Mouse (Mus musculus): ENCODE measurements around the gene Csf1.

Gene Csf1

DNA sequence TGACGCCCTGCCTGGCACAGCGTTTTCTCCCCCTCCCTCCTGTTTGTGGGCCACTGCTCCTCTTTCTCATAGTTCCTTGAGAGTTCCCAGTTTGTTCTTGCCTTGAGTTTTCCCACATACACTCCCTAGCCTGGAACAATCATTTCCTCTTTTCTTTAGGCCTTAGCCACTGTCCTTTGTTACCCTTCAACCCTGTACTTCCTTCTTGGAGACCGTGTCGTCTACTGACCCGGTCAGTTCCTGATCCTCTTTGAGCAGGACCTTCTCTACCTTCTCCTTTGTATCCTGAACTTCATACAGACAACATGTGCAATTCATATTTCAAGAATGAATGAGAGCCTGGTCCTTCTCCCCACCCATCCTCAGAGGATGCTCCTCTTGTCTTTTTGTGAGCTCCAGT is 21.0 kb upstream of the Csf1 start:
- DNase-seq (ENCODE audit: low spot score) = no peak

GRCm38 (mm10) chr3:107778016-107778415 is 17.7 kb upstream of the Csf1 start:
- no peak for DNase-seq (ENCODE audit: low spot score)

GRCm38 (mm10) chr3:107776295-107776694 is 16.0 kb upstream of the Csf1 start:
- no peak for DNase-seq (ENCODE audit: low spot score)

- no peak for DNase-seq (ENCODE audit: low spot score)
These were observed 15.5 kb upstream of the Csf1 start for GRCm38 (mm10) chr3:107775736-107776135.

- DNase-seq (ENCODE audit: low spot score) = no peak
These were observed 14.8 kb upstream of the Csf1 start for GRCm38 (mm10) chr3:107775056-107775455.

- no peak for DNase-seq (ENCODE audit: low spot score)
These were observed 12.6 kb upstream of the Csf1 start for GRCm38 (mm10) chr3:107772860-107773259.

DNA sequence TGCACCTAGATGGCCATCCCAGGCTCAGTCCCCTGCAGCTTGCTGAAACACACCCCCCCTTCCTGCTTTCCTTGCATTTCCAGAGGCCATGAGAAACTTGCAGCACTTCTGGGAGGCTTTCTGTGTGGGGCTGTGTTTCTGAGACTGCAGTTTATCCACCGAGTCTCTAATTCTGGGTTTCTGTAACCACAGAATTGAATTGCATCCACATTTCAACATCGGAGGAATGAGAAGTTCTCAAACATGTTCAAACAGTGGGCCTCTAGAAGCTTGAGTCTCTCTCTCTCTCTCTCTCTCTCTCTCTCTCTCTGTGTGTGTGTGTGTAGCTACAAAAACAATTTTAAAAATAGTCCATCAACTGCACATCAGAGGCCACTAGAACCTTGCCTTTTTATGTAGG is 9.4 kb upstream of the Csf1 start:
- no peak for DNase-seq (ENCODE audit: low spot score)

DNA sequence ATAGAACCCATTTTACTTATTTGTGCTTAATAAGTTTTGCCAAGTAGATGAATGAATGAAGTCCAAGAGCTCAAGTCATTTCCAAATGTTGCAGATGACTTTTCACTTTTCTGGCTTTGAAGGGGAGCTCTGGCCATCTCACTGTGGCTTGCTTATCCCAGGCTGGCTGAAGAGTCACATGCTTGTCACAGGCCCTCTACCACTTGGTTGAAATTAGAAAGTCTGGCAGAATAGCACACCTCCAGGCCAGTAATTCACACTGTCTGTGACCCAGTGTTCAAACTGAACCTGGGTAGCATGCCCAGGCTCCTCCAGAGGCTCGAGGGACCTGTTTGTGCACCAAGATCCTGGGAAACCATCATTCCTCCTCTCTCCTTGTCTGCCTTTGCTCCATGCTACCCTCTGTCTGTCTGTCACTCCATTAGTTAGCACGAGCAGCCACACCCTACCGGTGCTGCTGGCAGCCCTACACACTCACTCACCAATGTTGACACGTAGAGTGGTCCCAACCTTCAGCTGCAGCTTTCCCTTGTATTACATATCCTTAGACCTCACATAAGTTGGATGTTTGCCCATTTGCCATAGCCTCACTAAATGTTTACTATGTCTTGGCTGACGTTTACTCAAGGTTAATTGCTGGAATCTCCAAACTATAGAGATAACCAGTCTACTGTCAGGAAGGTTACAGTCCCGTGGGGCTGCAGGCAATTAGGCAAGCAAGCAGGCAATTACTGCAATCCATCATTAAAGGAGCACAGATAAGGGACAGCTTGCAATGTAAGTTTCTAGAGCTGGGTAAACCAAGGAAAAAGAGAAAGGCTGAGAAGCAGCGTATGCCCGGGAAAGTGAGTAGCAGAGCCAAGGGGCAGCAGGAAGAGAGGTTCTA is 8.1 kb upstream of the Csf1 start:
- no peak for DNase-seq (ENCODE audit: low spot score)

GRCm38 (mm10) chr3:107766804-107767203 is 6.5 kb upstream of the Csf1 start:
- no peak for DNase-seq (ENCODE audit: low spot score)

GRCm38 (mm10) chr3:107765979-107766378 is 5.7 kb upstream of the Csf1 start:
- no peak for DNase-seq (ENCODE audit: low spot score)

GRCm38 (mm10) chr3:107763552-107763951 is 3.3 kb upstream of the Csf1 start:
- DNase-seq (ENCODE audit: low spot score) = no peak

DNA sequence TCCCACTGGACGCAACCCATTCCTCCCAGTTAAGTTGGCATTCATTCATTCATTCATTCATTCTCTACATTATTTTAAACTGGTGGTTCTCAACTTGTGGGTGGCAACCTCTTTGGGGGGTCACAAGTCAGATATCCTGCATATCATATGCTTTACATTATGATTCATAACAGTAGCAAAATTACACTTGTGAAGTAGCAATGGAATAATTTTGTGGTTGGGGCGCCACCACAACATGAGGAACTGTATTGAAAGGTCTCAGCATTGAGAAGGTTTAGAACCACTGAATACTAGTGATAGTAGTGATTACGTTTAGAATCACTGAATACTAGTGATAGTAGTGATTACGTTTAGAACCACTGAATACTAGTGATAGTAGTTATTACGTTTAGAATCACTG is 1.2 kb upstream of the Csf1 start:
- DNase-seq (ENCODE audit: low spot score) = no peak

DNA sequence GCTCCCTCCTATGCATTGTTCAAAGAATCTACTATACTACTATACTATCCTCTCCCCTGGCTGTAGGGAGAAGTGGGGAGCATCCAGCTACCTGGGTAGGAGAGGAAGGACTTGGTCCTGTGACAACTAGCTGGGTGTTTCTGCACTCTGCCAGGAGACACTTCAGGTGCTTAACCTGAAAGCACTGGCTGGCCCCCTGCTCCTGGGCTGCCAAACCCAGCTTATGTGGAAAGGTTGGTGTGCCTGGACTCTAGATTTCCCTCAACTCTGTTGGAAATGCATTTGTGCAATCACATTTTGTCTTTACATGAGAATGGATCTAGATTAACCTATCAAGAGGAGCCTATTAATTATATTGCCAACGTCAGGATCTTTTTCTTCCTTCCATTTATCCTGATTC is 502 bp upstream of the Csf1 start:
- DNase-seq (ENCODE audit: low spot score) = no peak

DNA sequence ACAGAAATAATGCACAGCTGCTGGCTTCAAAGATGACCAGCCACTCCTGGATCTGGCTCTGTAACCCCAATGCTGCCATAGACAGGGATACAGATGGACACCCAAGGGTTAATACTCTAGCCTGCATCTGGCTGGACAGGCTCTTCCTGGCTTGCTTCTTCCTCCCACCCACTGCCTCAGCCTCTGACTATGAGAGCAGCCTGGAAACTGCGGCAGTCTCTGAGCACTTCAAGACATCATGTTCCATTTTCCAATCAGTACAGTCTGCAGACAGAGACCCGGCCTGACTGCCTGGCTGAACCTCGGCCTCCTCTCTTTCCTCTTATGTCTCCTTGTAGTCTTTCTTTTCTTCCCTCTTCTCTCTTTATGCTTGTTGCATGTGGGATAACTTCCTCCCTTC is 1.6 kb downstream of the Csf1 start:
- no peak for DNase-seq (ENCODE audit: low spot score)

DNA sequence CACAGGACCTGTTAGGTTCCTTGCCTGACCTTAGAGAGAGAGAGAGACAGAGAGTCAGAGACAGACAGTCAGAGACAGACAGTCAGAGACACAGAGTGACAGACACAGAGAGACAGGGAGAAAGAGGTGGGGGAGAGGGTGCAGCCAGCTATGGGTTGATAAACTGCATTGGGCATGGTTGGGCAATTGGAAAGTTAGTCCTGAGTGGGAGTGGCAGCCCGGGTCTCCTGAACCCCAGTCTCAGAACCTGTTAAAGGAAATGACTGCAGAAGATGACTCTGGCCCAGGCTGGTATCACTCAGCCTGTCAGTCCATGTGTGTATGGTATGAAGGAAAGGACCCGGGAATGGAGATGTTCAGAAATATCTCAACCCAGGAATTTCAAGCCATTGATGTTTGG is 2.1 kb downstream of the Csf1 start:
- no peak for DNase-seq (ENCODE audit: low spot score)

DNA sequence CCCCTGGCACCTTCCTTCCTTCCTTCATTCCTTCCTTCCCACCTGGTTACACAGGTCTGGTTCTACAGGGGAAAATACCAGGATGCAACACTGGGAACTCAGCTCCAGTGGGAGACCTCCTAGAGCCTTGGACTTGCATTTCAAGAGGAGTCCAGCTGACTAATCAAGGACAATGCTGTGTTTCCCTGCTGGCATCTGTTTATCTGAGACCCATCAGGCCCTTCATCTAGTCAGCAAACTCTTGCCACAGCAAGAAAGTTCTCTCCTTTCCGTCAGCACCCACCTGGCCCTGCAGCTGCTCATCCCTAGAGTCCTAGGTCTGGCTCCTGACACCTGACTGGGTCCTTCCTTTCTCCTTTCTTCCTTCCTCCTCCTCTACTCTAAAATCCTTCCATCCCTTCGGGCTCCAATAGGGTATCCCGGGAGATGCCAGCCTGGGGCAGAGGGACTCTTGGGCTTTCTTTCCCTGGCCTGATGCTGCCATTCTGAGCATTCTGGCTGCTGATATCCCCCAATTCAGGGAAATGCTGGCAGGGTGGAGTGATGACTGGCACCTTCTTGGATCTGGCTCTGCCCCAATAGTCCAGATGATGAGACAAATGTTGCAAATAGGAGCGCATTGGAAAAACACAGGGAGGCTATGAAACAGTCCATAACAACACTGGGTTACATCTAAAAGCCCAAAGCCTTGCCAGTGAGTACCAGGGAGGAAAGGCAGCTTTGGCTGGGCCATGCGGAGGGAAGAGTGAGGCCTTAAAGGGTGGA is 2.7 kb downstream of the Csf1 start:
- DNase-seq (ENCODE audit: low spot score) = no peak

- no peak for DNase-seq (ENCODE audit: low spot score)
These were observed 3.8 kb downstream of the Csf1 start for GRCm38 (mm10) chr3:107756481-107756866.

GRCm38 (mm10) chr3:107755702-107756480 is 4.4 kb downstream of the Csf1 start:
- DNase-seq (ENCODE audit: low spot score) = no peak

- DNase-seq (ENCODE audit: low spot score) = no peak
These were observed 5.6 kb downstream of the Csf1 start for GRCm38 (mm10) chr3:107754632-107755031.

GRCm38 (mm10) chr3:107751607-107752006 is 8.7 kb downstream of the Csf1 start:
- DNase-seq (ENCODE audit: low spot score) = no peak

DNA sequence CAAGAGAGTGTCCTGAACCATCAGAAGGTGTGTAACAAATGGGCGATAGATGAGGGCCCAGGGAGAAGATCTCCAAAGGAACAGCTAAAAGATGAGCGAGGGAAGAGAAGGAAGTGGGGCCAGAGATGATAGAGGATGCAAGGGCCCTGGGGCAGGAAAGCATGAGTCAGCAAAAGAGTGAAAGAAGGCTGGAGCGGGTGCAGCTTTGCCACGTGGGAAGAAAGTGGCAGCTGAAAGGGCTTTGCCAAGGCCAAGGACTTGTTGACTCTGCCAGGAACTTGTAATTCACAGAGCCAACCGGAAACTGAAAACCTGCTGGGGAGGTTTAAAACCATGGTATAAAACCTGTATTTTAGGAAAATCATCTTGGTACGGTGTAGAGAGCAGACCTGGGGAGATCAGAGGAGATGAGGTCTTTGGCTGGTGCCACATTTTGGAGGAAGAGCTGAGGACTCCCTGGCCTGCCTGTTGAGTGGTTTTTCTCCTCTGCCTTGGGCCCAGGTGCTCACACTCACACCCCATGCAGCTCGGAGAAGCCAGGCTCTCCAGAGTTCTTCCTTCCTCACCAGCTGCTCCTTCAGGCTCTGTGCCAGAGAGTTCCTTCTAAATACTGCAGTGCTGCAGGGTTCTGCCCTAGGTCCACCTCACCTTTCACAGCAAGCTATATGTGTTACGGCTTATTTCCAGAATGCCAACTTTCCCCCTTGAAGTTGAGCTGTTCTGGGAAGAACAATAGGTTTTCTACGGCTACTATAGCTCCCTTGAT is 9.3 kb downstream of the Csf1 start:
- no peak for DNase-seq (ENCODE audit: low spot score)

DNA sequence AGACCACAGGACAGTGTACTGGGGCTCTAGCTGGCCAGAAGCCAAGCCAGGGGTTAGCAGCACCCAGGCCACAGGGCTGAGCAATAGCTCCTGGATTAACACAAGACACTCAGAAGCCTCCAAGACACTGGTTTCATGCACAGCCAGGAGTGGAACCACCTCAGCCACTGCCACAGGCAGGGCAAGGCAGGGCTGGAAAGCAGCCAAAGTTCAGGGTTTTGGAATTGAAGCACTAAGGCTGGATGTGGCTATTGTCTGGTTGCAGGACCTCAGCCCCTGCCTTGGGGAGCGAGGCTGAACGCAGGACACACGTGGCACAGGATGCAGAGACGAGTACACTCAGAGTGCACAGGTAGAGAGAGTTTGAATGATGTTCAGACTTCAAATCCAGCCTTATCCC is 10.8 kb downstream of the Csf1 start:
- no peak for DNase-seq (ENCODE audit: low spot score)
